Mouse (Mus musculus) midbrain, embryonic 15.5 days (tissue): ENCODE results near the gene Jmjd4. TPM values are rescaled to one million over a fixed set of nuclear protein-coding genes. Genes with fewer than 3 reads are reported as not detected.
A peak's percentile ranks its signal among the peaks of the same experiment; 100 is the strongest.

ENCODE experiments used
- ATAC-seq: fragments of 200-750 bp; cut with Nextera tagmentation; replicated peaks from 2 replicates; pipeline ENCODE4 v1.8.0; 2017; ENCODE audit warnings: moderate TSS enrichment
- H3K27ac ChIP-seq: fragments of 300-500 bp; sonication (generic); 2 replicates; pipeline ENCODE4 v1.5.1; 2015; ENCODE audit warnings: mild to moderate bottlenecking, inconsistent platforms
- H3K27me3 ChIP-seq: fragments of 300-500 bp; sonication (generic); replicated peaks from 2 replicates; pipeline ENCODE4 v1.6.1; 2015; ENCODE audit warnings: inconsistent platforms
- H3K36me3 ChIP-seq: fragments of 300-500 bp; sonication (generic); replicated peaks from 2 replicates; pipeline ENCODE4 v1.6.1; 2015; ENCODE audit warnings: inconsistent platforms
- H3K4me1 ChIP-seq: fragments of 300-500 bp; sonication (generic); 2 replicates; pipeline ENCODE4 v1.6.1; 2015; ENCODE audit warnings: inconsistent platforms
- H3K4me2 ChIP-seq: fragments of 300-500 bp; sonication (generic); 2 replicates; pipeline ENCODE4 v1.6.1; 2015; ENCODE audit warnings: inconsistent platforms, mild to moderate bottlenecking, moderate library complexity
- H3K4me3 ChIP-seq: fragments of 300-500 bp; sonication (generic); 2 replicates; pipeline ENCODE4 v1.5.1; 2015; ENCODE audit warnings: mild to moderate bottlenecking, inconsistent platforms
- H3K9ac ChIP-seq: fragments of 300-500 bp; sonication (generic); 2 replicates; pipeline ENCODE4 v1.6.1; 2015; ENCODE audit warnings: mild to moderate bottlenecking, inconsistent platforms
- H3K9me3 ChIP-seq: fragments of 300-500 bp; sonication (generic); 2 replicates; pipeline ENCODE4 v1.6.1; 2016; ENCODE audit warnings: inconsistent platforms
- WGBS: fragments of 180-500 bp; shearing (Covaris S2); methylation state at CpG from one replicate; pipeline ENCODE4 v1.1.7; 2015; ENCODE audit warnings: mixed read lengths; 5-methylcytosine and 5-hydroxymethylcytosine counted together
- polyA plus RNA-seq: library from polyadenylated mRNA; unstranded; fragments of >200 nt; fragmentation: Nextera tagmentation; extraction: Ambion mirVana; gene quantifications from 2 replicates; pipeline ENCODE4 v1.2.1, GENCODE M21; 2015

The Jmjd4 gene
- 19.2 and 20.5 TPM in 2 replicates for polyA plus RNA-seq

- Histone ChIP-seq H3K4me1 (peaks cover 29% of the 10 kb centered on the region), H3K9ac (peak within 1 kb of the TSS; percentile 65), H3K36me3 (peaks cover 6% of the 10 kb centered on the region; the same call in 1 of the 2 replicates), H3K27ac (peak within 1 kb of the TSS; percentile 92), H3K27me3 (no peaks in the 10 kb centered on the region), H3K9me3 (no peaks in the 10 kb centered on the region), H3K4me2 (peak within 1 kb of the TSS; percentile 84), H3K4me3 (peak within 1 kb of the TSS; percentile 77)
- peak; percentile 97 for ATAC-seq
- WGBS = 2% methylated on average over 39 of the region's 40 CpGs
Observed at GRCm38 (mm10) chr11:59449741-59450229, at the start of gene Jmjd4. Gene Jmjd4, plus strand, starts transcription at chr11:59450045.

- no peak overlapping the region for H3K4me2 ChIP-seq
- H3K9ac ChIP-seq = no peak overlapping the region
- H3K36me3 ChIP-seq = peaks cover 7% of the 10 kb centered on the region; the same call in 1 of the 2 replicates
- no peaks in the 10 kb centered on the region for H3K4me1 ChIP-seq
- H3K4me3 ChIP-seq = no peak overlapping the region
- no peak overlapping the region for H3K27ac ChIP-seq
- no peak for ATAC-seq
- WGBS = 78% methylated on average over 2 of the region's 2 CpGs
- H3K27me3 ChIP-seq = no peaks in the 10 kb centered on the region
- H3K9me3 ChIP-seq = no peaks in the 10 kb centered on the region
Observed at GRCm38 (mm10) chr11:59400876-59401275, 49.0 kb upstream of the Jmjd4 start.

GRCm38 (mm10) chr11:59405761-59406160 lies 44.1 kb upstream of the Jmjd4 start:
- H3K27ac ChIP-seq = no peak overlapping the region
- no peaks in the 10 kb centered on the region for H3K27me3 ChIP-seq
- H3K4me1 ChIP-seq = no peaks in the 10 kb centered on the region
- H3K36me3 ChIP-seq = peaks cover 23% of the 10 kb centered on the region
- no peak overlapping the region for H3K4me2 ChIP-seq
- ATAC-seq = no peak
- no peaks in the 10 kb centered on the region for H3K9me3 ChIP-seq
- H3K4me3 ChIP-seq = no peak overlapping the region
- no peak overlapping the region for H3K9ac ChIP-seq
- 88% methylated on average over 1 of the region's 1 CpGs for WGBS

GRCm38 (mm10) chr11:59410851-59411250 lies 39.0 kb upstream of the Jmjd4 start:
- ATAC-seq = no peak
- Histone ChIP-seq H3K9me3 (no peaks in the 10 kb centered on the region), H3K36me3 (peaks cover 20% of the 10 kb centered on the region), H3K27me3 (no peaks in the 10 kb centered on the region), H3K27ac (no peak overlapping the region), H3K4me2 (no peak overlapping the region), H3K9ac (no peak overlapping the region), H3K4me1 (peaks cover 5% of the 10 kb centered on the region; the same call in 1 of the 2 replicates), H3K4me3 (no peak overlapping the region)
- WGBS = 86% methylated on average over 2 of the region's 2 CpGs

- H3K4me2 ChIP-seq = no peak overlapping the region
- H3K9me3 ChIP-seq = no peaks in the 10 kb centered on the region
- H3K36me3 ChIP-seq = peaks cover 10% of the 10 kb centered on the region
- peaks cover 5% of the 10 kb centered on the region; the same call in 1 of the 2 replicates for H3K4me1 ChIP-seq
- no peaks in the 10 kb centered on the region for H3K27me3 ChIP-seq
- no peak overlapping the region for H3K9ac ChIP-seq
- no peak for ATAC-seq
- 66% methylated on average over 6 of the region's 6 CpGs for WGBS
- H3K27ac ChIP-seq = no peak overlapping the region
- H3K4me3 ChIP-seq = no peak overlapping the region
Observed at GRCm38 (mm10) chr11:59412058-59412457, 37.8 kb upstream of the Jmjd4 start.

GRCm38 (mm10) chr11:59412999-59413863 lies 36.6 kb upstream of the Jmjd4 start:
- no peak overlapping the region for H3K4me3 ChIP-seq
- no peak for ATAC-seq
- H3K4me2 ChIP-seq = no peak overlapping the region
- H3K9me3 ChIP-seq = no peaks in the 10 kb centered on the region
- H3K27me3 ChIP-seq = no peaks in the 10 kb centered on the region
- H3K27ac ChIP-seq = no peak overlapping the region
- peaks cover 5% of the 10 kb centered on the region; the same call in 1 of the 2 replicates for H3K4me1 ChIP-seq
- WGBS = 90% methylated on average over 13 of the region's 13 CpGs
- H3K9ac ChIP-seq = no peak overlapping the region
- H3K36me3 ChIP-seq = peaks cover 11% of the 10 kb centered on the region; the same call in 1 of the 2 replicates

GRCm38 (mm10) chr11:59418708-59419107 lies 31.1 kb upstream of the Jmjd4 start:
- no peak overlapping the region for H3K4me2 ChIP-seq
- H3K27ac ChIP-seq = no peak overlapping the region
- no peak overlapping the region for H3K4me3 ChIP-seq
- H3K36me3 ChIP-seq = peaks cover 45% of the 10 kb centered on the region
- H3K9ac ChIP-seq = no peak overlapping the region
- 90% methylated on average over 5 of the region's 5 CpGs for WGBS
- no peaks in the 10 kb centered on the region for H3K27me3 ChIP-seq
- ATAC-seq = no peak
- H3K9me3 ChIP-seq = no peaks in the 10 kb centered on the region
- H3K4me1 ChIP-seq = no peaks in the 10 kb centered on the region

GRCm38 (mm10) chr11:59421436-59421835 lies 28.4 kb upstream of the Jmjd4 start:
- Histone ChIP-seq H3K36me3 (peaks cover 50% of the 10 kb centered on the region), H3K27me3 (no peaks in the 10 kb centered on the region), H3K9me3 (no peaks in the 10 kb centered on the region), H3K4me1 (no peaks in the 10 kb centered on the region), H3K4me2 (no peak overlapping the region), H3K4me3 (no peak overlapping the region), H3K9ac (no peak overlapping the region), H3K27ac (no peak overlapping the region)
- no peak for ATAC-seq
- 90% methylated on average over 8 of the region's 8 CpGs for WGBS

GRCm38 (mm10) chr11:59421967-59422366 lies 27.9 kb upstream of the Jmjd4 start:
- no peak overlapping the region for H3K27ac ChIP-seq
- no peak overlapping the region for H3K4me2 ChIP-seq
- H3K9ac ChIP-seq = no peak overlapping the region
- no peak for ATAC-seq
- H3K36me3 ChIP-seq = peaks cover 54% of the 10 kb centered on the region
- no peaks in the 10 kb centered on the region for H3K4me1 ChIP-seq
- H3K9me3 ChIP-seq = no peaks in the 10 kb centered on the region
- 98% methylated on average over 2 of the region's 2 CpGs for WGBS
- H3K27me3 ChIP-seq = no peaks in the 10 kb centered on the region
- H3K4me3 ChIP-seq = no peak overlapping the region

GRCm38 (mm10) chr11:59423010-59423588 lies 26.7 kb upstream of the Jmjd4 start:
- 88% methylated on average over 5 of the region's 5 CpGs for WGBS
- Histone ChIP-seq H3K9me3 (no peaks in the 10 kb centered on the region), H3K27me3 (no peaks in the 10 kb centered on the region), H3K4me1 (no peaks in the 10 kb centered on the region), H3K9ac (no peak overlapping the region), H3K4me2 (no peak overlapping the region), H3K4me3 (no peak overlapping the region), H3K27ac (no peak overlapping the region), H3K36me3 (peaks cover 58% of the 10 kb centered on the region)
- no peak for ATAC-seq

- no peak overlapping the region for H3K4me3 ChIP-seq
- WGBS = 67% methylated on average over 7 of the region's 7 CpGs
- H3K4me2 ChIP-seq = no peak overlapping the region
- no peak overlapping the region for H3K9ac ChIP-seq
- H3K36me3 ChIP-seq = peaks cover 46% of the 10 kb centered on the region
- no peak overlapping the region for H3K27ac ChIP-seq
- H3K9me3 ChIP-seq = no peaks in the 10 kb centered on the region
- no peaks in the 10 kb centered on the region for H3K27me3 ChIP-seq
- ATAC-seq = no peak
- H3K4me1 ChIP-seq = no peaks in the 10 kb centered on the region
Observed at GRCm38 (mm10) chr11:59425671-59426101, 24.2 kb upstream of the Jmjd4 start.

GRCm38 (mm10) chr11:59428057-59428660 lies 21.7 kb upstream of the Jmjd4 start:
- H3K4me3 ChIP-seq = no peak overlapping the region
- H3K9me3 ChIP-seq = no peaks in the 10 kb centered on the region
- no peak overlapping the region for H3K9ac ChIP-seq
- H3K4me2 ChIP-seq = no peak overlapping the region
- no peaks in the 10 kb centered on the region for H3K27me3 ChIP-seq
- peaks cover 42% of the 10 kb centered on the region for H3K36me3 ChIP-seq
- no peak for ATAC-seq
- WGBS = 93% methylated on average over 9 of the region's 9 CpGs
- H3K27ac ChIP-seq = no peak overlapping the region
- no peaks in the 10 kb centered on the region for H3K4me1 ChIP-seq
